Mouse (Mus musculus) embryonic facial prominence, embryonic 15.5 days (tissue): ENCODE measurements around the gene R3hdm2. TPM values are rescaled to one million over a fixed set of nuclear protein-coding genes. Genes with fewer than 3 reads are reported as not detected.
A peak's percentile ranks its signal among the peaks of the same experiment; 100 is the strongest.

Source experiments
- ATAC-seq: fragments of 200-750 bp; cut with Nextera tagmentation; 2 replicates; pipeline ENCODE4 v1.8.0; 2017; ENCODE audit warnings: low read depth, moderate TSS enrichment; ENCODE audit not compliant: insufficient number of reproducible peaks, low FRiP score, low TSS enrichment
- H3K27ac ChIP-seq: fragments of 300-500 bp; sonication (generic); replicated peaks from 2 replicates; pipeline ENCODE4 v1.5.1; 2015; ENCODE audit warnings: mild to moderate bottlenecking, inconsistent platforms
- H3K27me3 ChIP-seq: fragments of 300-500 bp; sonication (generic); 2 replicates; pipeline ENCODE4 v1.6.1; 2015; ENCODE audit warnings: inconsistent platforms
- H3K36me3 ChIP-seq: fragments of 300-500 bp; sonication (generic); 2 replicates; pipeline ENCODE4 v1.6.1; 2015; ENCODE audit warnings: mild to moderate bottlenecking, inconsistent platforms
- H3K4me1 ChIP-seq: fragments of 300-500 bp; sonication (generic); 2 replicates; pipeline ENCODE4 v1.6.1; 2015; ENCODE audit warnings: inconsistent platforms
- H3K4me2 ChIP-seq: fragments of 300-500 bp; sonication (generic); replicated peaks from 2 replicates; pipeline ENCODE4 v1.6.1; 2015; ENCODE audit warnings: mild to moderate bottlenecking, inconsistent platforms
- H3K4me3 ChIP-seq: fragments of 300-500 bp; sonication (generic); replicated peaks from 2 replicates; pipeline ENCODE4 v1.5.1; 2015; ENCODE audit warnings: mild to moderate bottlenecking, inconsistent platforms
- H3K9ac ChIP-seq: fragments of 300-500 bp; sonication (generic); 2 replicates; pipeline ENCODE4 v1.6.1; 2015; ENCODE audit warnings: inconsistent platforms
- H3K9me3 ChIP-seq: fragments of 300-500 bp; sonication (generic); replicated peaks from 2 replicates; pipeline ENCODE4 v1.6.1; 2016; ENCODE audit warnings: inconsistent platforms
- WGBS: fragments of 180-500 bp; shearing (Covaris S2); methylation state at CpG from one replicate; pipeline ENCODE4 v1.1.7; 2015; 5-methylcytosine and 5-hydroxymethylcytosine counted together
- polyA plus RNA-seq: library from polyadenylated mRNA; unstranded; fragments of >200 nt; fragmentation: Nextera tagmentation; extraction: Ambion mirVana; gene quantifications from 2 replicates; pipeline ENCODE4 v1.2.1, GENCODE M21; 2015

Gene R3hdm2
- polyA plus RNA-seq, result 40.0 and 40.1 TPM in 2 replicates

GRCm38 (mm10) chr10:127380251-127380691, at the start of gene R3hdm2:
Gene R3hdm2 (plus strand): TSS chr10:127380327.
- peak; percentile 97 for ATAC-seq
- Histone ChIP-seq H3K9me3 (no peaks in the 10 kb centered on the region), H3K4me1 (peaks cover 8% of the 10 kb centered on the region), H3K27me3 (no peaks in the 10 kb centered on the region), H3K36me3 (no peaks in the 10 kb centered on the region), H3K9ac (peak within 1 kb of the TSS; percentile 81), H3K4me3 (peak within 1 kb of the TSS; percentile 74), H3K4me2 (peak within 1 kb of the TSS; percentile 66), H3K27ac (peak within 1 kb of the TSS; percentile 94)
- WGBS, result under 1% methylated on average over 36 of the region's 53 CpGs

GRCm38 (mm10) chr10:127332211-127332874, 47.8 kb upstream of the R3hdm2 start:
- peaks cover 26% of the 10 kb centered on the region for H3K27me3 ChIP-seq
- H3K4me2 ChIP-seq, result no peak overlapping the region
- WGBS, result 40% methylated on average over 31 of the region's 31 CpGs
- no peak overlapping the region for H3K9ac ChIP-seq
- no peak overlapping the region for H3K4me3 ChIP-seq
- H3K27ac ChIP-seq, result no peak overlapping the region
- ATAC-seq, result no peak
- H3K9me3 ChIP-seq, result no peaks in the 10 kb centered on the region
- peaks cover 67% of the 10 kb centered on the region for H3K36me3 ChIP-seq
- H3K4me1 ChIP-seq, result no peaks in the 10 kb centered on the region

- Histone ChIP-seq H3K27ac (no peak overlapping the region), H3K27me3 (peaks cover 18% of the 10 kb centered on the region), H3K4me1 (0 out of 2 replicates have a peak, but pooled peaks cover 2% of the 10 kb centered on the region), H3K4me2 (no peak overlapping the region), H3K9ac (no peak overlapping the region), H3K36me3 (peaks cover 67% of the 10 kb centered on the region), H3K9me3 (no peaks in the 10 kb centered on the region), H3K4me3 (no peak overlapping the region)
- 59% methylated on average over 5 of the region's 5 CpGs for WGBS
- no peak for ATAC-seq
Measured at GRCm38 (mm10) chr10:127333152-127333551, 47.0 kb upstream of the R3hdm2 start.

GRCm38 (mm10) chr10:127335271-127335670, 44.9 kb upstream of the R3hdm2 start:
- Histone ChIP-seq H3K27ac (no peak overlapping the region), H3K27me3 (peaks cover under 1% of the 10 kb centered on the region; the same call in 1 of the 2 replicates), H3K4me1 (peaks cover 17% of the 10 kb centered on the region), H3K9ac (no peak overlapping the region), H3K4me2 (no peak overlapping the region), H3K9me3 (no peaks in the 10 kb centered on the region), H3K4me3 (no peak overlapping the region), H3K36me3 (peaks cover 64% of the 10 kb centered on the region)
- WGBS, result 67% methylated on average over 1 of the region's 1 CpGs
- ATAC-seq, result no peak

GRCm38 (mm10) chr10:127336952-127337351, 43.2 kb upstream of the R3hdm2 start:
- Histone ChIP-seq H3K9ac (no peak overlapping the region), H3K4me1 (peaks cover 28% of the 10 kb centered on the region), H3K36me3 (peaks cover 48% of the 10 kb centered on the region), H3K4me2 (no peak overlapping the region), H3K27me3 (no peaks in the 10 kb centered on the region; the same call in 1 of the 2 replicates), H3K4me3 (no peak overlapping the region), H3K27ac (no peak overlapping the region), H3K9me3 (no peaks in the 10 kb centered on the region)
- 56% methylated on average over 5 of the region's 5 CpGs for WGBS
- no peak for ATAC-seq

GRCm38 (mm10) chr10:127337536-127338099, 42.5 kb upstream of the R3hdm2 start:
- H3K27ac ChIP-seq, result no peak overlapping the region; the same call in 1 of the 2 replicates
- peaks cover 41% of the 10 kb centered on the region for H3K36me3 ChIP-seq

GRCm38 (mm10) chr10:127338930-127339682, 41.0 kb upstream of the R3hdm2 start:
- 0% methylated on average over 31 of the region's 31 CpGs for WGBS
- H3K9me3 ChIP-seq, result no peaks in the 10 kb centered on the region
- peak overlapping the region; percentile 56 for H3K4me3 ChIP-seq
- peak overlapping the region; percentile 96 for H3K27ac ChIP-seq
- H3K4me1 ChIP-seq, result peaks cover 31% of the 10 kb centered on the region
- H3K36me3 ChIP-seq, result peaks cover 27% of the 10 kb centered on the region
- H3K4me2 ChIP-seq, result peak overlapping the region; percentile 93
- H3K9ac ChIP-seq, result 0 out of 2 replicates have a peak overlapping the region, but pooled peaks have one; percentile 28
- H3K27me3 ChIP-seq, result no peaks in the 10 kb centered on the region
- peak; percentile 67 for ATAC-seq

More at GRCm38 (mm10) chr10:127337536-127338099, 42.5 kb upstream of the R3hdm2 start:
- no peak for ATAC-seq
- no peaks in the 10 kb centered on the region for H3K9me3 ChIP-seq
- no peaks in the 10 kb centered on the region; the same call in 1 of the 2 replicates for H3K27me3 ChIP-seq
- peaks cover 31% of the 10 kb centered on the region for H3K4me1 ChIP-seq
- H3K9ac ChIP-seq, result no peak overlapping the region
- no peak overlapping the region for H3K4me3 ChIP-seq
- H3K4me2 ChIP-seq, result no peak overlapping the region
- WGBS, result 74% methylated on average over 6 of the region's 6 CpGs

- Histone ChIP-seq H3K36me3 (peaks cover 21% of the 10 kb centered on the region; the same call in 1 of the 2 replicates), H3K27ac (peak overlapping the region; percentile 96), H3K4me3 (peak overlapping the region; percentile 56), H3K27me3 (no peaks in the 10 kb centered on the region), H3K9me3 (no peaks in the 10 kb centered on the region), H3K4me1 (peaks cover 31% of the 10 kb centered on the region), H3K4me2 (peak overlapping the region; percentile 93), H3K9ac (peak overlapping the region; percentile 33; the same call in 1 of the 2 replicates)
- peak; percentile 58 for ATAC-seq
- under 1% methylated on average over 42 of the region's 42 CpGs for WGBS
Measured at GRCm38 (mm10) chr10:127339683-127340576, 40.2 kb upstream of the R3hdm2 start.

- peak overlapping the region; percentile 93 for H3K4me2 ChIP-seq
- peak overlapping the region; percentile 96 for H3K27ac ChIP-seq
- no peaks in the 10 kb centered on the region for H3K27me3 ChIP-seq
- peak overlapping the region; percentile 33 for H3K9ac ChIP-seq
- peaks cover 15% of the 10 kb centered on the region; the same call in 1 of the 2 replicates for H3K36me3 ChIP-seq
- WGBS, result under 1% methylated on average over 27 of the region's 27 CpGs
- no peaks in the 10 kb centered on the region for H3K9me3 ChIP-seq
- ATAC-seq, result no peak
- peak overlapping the region; percentile 56 for H3K4me3 ChIP-seq
- peaks cover 31% of the 10 kb centered on the region for H3K4me1 ChIP-seq
Measured at GRCm38 (mm10) chr10:127340577-127341359, 39.4 kb upstream of the R3hdm2 start.

GRCm38 (mm10) chr10:127341360-127341690, 38.8 kb upstream of the R3hdm2 start:
- 0% methylated on average over 10 of the region's 11 CpGs for WGBS
- peak overlapping the region; percentile 93 for H3K4me2 ChIP-seq
- no peaks in the 10 kb centered on the region for H3K27me3 ChIP-seq
- H3K4me3 ChIP-seq, result peak overlapping the region; percentile 56
- peaks cover 10% of the 10 kb centered on the region; the same call in 1 of the 2 replicates for H3K36me3 ChIP-seq
- H3K9me3 ChIP-seq, result no peaks in the 10 kb centered on the region
- ATAC-seq, result no peak
- H3K9ac ChIP-seq, result peak overlapping the region; percentile 33
- H3K4me1 ChIP-seq, result peaks cover 31% of the 10 kb centered on the region
- peak overlapping the region; percentile 96 for H3K27ac ChIP-seq
